Mouse (Mus musculus) lung, postnatal 14 days (tissue): ENCODE data around the gene Serpinb9.
"Not testable (repeated sequence)": the region's sequence is repeated elsewhere in the genome, so short reads cannot be mapped to it uniquely, and the experiment has no call there.

Experiments
- DNase-seq: peaks from one replicate; pipeline ENCODE4 v3.0.0; 2021

The Serpinb9 gene

DNA sequence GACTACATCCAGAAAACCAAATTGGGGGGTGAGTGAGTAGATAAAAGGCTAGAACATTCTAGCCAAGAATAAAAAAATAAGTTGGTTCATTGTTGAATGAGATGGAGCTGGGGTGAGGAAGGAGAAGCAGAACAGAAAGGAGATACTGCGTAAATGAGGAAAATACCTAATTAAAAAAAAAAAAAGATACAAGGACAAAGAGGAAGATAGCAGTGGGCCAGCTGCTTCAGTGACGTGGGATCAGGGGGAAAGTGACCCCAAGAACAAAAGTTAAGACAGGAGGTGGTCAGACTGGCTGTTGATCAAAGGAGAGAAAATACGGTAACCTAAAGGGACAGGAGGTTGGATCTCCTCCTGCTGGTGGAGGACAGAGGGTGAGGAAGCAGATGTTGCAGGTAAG is at the start of gene Serpinb9:
Gene Serpinb9 (plus strand): TSS at position 301 of the 400 bp plus-strand sequence.
- no peak for DNase-seq

DNA sequence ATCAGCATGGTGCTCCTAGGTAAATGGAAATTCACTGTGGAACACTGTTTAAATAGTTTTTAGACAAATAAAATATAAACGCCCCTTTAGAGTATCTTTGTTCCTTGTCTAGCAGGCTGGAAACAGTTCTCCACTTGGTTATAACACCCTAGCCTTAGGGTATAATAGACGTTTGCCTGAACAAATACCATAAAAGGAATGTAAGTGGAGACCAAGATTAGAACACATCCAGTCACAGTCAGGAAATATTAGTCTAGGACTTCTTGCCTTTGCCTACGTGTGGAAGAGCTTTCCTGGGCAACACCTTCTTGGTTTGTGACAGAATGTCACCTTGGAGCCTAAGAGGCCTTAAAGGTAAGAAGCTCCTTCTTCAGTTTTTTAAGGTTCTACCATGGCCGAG is 46.5 kb upstream of the Serpinb9 start:
- DNase-seq = no peak

DNA sequence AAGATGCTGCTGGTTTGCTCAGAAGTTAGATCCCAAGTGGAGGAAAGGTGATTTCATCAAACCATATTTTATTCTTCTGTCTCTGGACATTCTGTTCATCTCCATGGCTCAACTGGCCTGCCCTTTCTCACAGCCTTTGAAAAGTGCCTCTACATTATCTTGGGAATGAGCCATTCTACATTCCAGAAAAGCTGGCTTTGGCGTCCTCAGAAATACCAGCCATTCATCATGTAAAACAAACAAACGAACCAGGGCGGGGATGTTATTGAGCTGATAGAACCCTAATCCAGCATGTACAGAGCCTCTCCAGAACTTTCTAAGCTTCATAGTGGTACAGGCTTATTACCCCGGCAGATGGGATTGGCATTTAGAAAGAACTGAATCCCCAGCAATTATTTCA is 45.1 kb upstream of the Serpinb9 start:
- no peak for DNase-seq

DNA sequence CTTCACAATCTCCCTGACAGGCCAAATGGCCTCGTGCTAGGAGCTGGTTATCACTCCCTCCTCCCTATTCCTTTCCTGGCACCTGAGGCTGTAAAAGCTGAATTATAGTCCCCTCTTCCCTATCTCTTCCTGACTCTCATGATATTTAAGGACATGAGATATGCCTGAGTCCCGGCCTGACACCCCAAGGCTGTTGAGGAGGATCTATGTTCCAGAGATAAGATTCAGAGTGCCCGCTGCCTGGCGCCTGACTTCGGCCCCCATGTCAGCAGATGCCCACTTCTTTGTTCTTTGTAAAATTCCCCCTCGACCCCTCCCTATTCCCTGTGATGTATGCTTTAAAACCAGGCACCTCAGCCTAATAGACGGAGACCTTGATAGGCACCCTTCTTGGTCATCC is 44.5 kb upstream of the Serpinb9 start:
- not testable (repeated sequence) for DNase-seq

DNA sequence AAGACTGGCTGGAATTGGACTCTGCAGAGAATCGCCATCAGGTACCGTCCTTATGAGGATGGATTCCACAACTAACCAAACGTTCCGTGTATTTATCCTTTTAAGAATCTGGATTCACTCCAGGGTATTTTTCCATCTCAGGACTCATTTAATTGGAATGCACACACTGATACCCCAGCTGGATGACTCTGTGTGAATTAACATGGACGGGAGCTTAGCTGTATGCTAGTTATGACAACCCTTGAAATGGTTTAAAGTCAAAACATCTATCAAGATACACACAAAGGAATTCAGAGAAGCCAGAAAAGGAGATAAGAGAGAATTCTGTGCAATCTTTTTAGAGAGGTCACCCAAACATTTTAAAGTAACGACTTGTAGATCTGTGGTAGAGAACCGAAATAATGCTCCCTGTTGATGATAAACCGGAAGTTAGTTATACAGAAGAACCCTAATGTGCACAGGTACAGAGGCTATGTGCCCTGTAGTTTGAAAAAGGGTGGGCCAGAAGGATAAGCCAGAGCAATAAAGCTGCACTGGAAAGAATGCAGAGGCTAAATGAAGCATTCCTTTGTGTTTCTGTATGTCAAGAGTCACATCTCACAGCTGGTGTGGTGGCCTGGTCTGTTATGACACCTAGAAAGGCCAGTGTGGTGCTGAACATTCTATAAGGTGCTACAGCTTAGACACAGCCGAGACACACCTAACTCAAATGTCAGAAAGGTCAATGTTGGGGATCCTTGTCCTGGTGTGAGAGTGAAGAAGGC is 38.9 kb upstream of the Serpinb9 start:
- no peak for DNase-seq

DNA sequence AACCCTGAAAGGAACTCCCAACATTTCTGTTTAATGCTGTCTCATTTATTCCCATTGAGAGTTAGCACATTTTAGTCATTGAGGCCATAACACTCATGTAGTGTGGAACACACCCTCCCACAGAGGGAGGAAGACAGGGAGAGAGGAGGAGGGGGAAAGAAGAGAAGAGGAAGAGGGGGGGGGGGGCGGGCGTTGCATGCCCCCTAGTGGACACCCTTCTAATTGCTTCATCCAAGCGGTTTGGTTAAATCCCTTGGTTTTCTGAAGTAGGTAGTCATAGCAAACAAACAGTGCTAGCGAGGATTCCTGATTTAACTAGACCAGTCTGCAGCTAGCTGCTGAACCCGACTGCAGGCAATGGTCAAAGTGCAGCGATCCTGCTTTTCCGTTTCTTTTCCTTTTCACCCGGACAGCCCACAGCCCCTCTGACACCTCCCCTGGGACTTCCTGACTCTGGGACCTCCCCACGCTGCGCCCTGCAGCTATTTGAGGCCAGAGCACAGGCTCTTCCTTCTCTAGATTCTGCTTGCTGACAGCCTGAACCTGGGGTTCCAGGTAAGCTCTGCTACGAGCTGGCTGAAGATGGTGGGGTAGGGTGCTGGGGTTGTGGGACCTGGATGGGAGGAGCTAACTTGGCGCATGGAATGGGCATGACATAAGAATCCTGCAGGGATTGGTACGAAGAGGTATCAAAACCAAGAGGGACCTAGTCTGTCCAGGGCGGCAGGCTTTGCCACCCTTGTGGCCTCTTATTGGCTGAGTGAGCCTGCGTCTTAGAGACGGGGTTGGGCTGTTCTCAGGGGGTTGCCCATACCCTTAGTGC is 37.9 kb upstream of the Serpinb9 start, which contains the start of gene Serpinb6b:
Gene Serpinb6b (plus strand): TSS at position 221 of the 823 bp plus-strand sequence.
- peak; percentile 59 for DNase-seq

DNA sequence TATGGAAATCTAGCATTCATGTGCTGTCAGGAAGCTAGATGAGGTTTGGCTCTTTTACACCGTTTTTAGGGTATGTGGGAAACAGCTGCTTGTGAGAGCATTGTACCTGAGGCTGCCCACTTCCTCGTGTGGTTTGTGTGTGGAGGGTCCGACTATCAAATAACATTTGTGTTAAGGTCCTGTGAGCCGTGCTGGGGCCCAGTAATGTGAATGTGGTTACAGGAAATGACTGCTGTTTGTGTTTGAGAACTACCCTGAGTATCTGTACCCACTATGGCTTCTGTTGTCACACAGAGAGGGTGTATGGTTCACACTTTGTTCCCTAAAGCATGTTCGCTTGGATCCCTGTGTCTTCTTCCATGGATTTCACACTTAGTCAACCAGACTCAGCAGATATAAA is 36.9 kb upstream of the Serpinb9 start:
- DNase-seq = no peak

DNA sequence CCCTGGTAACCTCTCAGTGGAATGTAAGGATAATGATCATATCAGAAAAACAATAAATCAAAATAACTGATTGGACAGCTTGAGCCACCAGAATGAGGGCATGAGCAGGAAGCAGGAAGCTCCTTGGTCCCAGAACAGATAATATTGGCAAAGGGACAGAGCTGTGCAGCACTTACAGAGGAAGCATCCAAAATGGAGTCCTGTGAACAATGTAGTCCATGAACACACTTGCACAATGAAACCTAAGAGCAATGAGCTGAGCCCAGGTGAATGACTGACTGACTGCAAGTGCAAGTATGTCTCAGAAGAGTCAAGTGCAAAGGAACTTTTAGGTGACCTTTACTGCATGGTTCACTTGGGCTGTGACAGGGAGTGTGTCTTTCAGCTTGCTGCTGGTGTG is 35.8 kb upstream of the Serpinb9 start:
- DNase-seq = no peak

DNA sequence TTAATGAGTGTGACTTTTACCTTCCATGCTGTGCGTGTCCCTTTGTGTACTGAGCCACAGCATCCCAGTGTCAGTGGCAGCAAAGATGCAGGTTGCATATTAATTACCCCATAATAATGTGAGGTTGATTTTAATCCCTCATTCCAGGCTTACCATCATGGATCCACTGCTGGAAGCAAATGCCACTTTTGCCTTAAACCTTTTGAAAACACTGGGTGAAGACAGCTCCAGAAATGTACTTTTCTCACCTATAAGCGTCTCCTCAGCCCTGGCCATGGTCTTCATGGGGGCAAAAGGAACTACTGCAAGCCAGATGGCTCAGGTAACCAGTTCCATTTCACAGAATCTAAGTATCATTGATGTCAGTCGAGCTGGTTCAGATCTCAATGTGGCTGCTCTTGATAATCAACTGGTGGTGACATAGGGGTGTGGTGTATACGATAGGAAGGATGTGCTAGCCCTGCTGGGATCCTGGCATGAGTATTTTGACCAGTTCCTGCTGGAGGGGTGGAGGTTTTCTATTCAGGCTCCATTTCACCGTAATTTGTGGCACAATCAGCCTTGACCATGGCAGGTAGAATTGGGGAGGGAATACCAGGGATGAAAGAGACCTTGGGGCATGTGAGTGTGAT is 34.6 kb upstream of the Serpinb9 start:
- DNase-seq = no peak

DNA sequence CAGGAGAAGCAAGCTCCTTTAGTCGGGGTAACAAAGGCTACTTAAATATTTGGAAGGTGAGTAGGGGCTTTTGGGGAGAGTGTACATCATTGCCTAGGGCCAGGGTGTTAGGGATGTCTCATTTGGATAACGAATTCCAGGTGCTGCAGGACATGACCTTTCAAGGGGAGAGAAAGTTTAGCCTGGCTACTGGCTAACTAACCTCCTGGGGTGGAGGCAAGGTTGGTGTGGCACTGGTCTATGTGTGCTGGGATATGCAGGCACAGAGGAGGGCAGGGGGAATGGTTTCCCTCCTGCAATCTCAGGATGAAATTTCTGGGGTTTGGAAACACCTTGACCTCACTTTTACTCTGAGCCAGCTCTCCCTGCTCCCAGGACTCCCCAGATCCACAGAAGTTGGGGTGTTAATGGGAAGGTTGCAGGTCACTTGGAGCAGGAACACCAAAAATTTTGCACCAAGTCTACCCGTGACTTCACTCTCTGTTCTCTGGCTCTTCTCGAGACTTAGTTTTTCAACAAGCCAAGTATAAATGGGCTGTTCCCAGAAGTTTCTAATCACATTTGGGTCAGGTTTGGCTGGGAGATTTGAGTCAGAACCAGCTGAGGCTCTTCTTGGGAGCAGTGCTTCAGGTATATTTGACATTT is 33.9 kb upstream of the Serpinb9 start:
- DNase-seq = no peak

DNA sequence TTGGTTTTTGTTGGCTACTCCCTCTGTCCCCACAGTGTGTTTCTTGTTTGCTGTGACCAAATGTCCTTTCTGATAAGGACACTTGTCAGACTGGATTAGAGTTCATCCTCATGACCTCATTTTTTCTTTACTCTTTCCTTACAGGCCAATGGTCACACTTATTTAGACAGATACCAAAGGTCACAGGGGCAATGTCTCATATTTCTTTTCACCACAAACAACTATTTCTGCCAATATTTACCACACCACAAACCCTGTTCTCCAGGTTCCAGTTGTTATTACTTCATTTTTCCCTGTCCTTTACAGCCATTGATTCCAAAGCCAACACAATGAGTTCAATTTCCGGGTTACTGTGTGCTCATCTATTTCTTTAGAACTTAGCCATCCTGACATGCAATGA is 33.4 kb upstream of the Serpinb9 start:
- no peak for DNase-seq

DNA sequence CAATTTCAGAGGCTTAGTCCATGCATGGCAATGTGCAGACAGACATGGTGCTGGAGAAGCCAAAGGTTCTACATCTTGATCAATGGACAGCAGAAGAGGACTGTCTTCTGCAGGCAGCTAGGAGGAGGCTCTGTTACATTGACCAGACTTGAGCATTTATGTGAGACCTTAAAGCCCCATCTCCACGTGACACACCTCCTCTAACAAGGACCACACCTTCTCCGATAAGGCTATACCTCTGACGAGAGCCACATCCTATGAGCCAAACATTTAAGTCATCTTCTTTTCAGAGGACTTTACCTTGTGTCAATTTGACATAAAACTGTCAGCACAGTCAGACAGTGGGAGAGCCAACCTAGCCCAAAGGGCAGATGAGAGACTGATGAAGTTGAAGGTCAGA is 32.3 kb upstream of the Serpinb9 start:
- no peak for DNase-seq

DNA sequence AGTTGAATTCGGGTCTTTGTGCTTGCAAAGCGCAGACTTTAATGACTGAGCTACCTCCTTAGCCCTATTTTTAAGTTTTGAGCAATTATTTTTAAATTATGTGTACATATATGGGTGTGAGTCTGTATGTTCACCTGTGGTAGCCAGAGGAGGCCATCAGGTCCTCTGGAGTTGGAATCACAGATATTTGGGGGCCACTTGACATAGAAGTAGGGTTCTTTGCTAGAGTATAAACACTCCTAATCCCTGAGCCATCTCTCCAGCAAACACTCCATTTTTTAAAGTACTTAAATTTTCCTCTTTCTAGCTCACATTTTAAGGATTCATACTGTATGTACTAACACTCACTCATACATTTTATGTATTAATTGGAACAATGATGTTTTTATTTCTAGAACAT is 28.8 kb upstream of the Serpinb9 start:
- no peak for DNase-seq

DNA sequence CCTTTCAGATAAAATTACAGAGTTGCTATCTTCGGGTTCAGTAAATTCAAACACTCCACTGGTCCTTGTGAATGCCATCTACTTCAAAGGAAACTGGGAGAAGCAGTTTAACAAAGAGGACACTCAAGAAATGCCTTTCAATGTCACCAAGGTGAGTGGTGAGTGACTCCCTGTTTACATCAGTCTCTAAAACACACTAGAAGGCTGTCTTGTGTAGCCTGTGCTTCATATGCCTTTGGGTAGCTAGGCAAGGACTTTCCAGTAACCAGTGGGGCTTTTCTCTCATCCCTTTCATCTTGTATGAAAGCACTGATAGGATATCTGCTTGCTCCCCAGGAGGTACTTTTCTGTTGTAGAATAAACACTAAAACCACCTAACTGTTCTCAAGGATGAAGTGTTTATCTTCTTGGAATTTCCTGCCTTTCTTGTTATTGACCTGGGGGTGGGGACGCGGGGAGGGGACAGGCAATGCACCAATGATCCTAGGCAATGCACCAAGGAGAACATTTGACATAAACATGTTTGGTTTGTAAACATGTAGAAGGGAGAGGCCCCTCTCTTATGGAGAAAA is 28.1 kb upstream of the Serpinb9 start:
- DNase-seq = peak; percentile 30

DNA sequence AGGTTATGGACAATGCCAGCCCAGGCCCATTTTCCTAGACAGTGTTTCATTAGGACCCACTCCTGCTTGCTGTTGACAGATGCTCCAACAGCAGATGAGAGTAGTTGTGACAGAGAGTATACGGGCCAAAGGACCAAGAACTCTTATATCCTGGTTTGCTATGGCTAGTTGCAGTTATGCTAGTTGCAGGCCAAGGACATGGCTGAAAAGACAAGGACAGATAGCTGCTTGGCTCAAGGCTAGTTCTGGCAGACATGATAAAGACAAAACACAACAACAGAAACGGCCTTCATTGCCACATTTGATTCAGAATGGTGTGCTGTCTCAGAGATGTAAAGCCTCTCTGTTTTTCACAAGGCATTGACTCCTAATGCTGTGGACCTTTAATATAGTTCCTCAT is 27.3 kb upstream of the Serpinb9 start:
- DNase-seq = no peak

DNA sequence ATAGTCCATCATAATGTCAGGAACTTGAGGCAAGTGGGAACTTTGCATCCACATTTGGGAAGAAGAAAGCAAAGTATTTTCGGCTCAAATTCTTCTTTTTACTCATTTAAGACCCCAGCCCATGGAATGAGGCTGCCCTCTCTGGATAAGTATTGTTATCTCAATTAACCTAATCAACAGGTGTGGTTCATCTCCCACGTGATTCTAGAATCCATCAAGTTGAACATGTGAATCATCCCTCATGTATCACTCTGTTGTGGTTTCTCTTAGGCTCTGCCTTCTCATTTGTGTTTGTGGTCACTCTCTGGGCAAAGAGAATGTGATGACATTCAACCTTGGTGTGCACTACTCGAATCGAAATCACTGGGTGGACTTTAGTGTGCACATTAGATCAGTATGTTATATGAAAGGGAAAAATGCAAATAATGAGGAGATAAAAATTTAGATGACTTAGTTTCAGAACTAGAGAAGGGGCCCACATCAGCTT is 20.5 kb upstream of the Serpinb9 start:
- no peak for DNase-seq

DNA sequence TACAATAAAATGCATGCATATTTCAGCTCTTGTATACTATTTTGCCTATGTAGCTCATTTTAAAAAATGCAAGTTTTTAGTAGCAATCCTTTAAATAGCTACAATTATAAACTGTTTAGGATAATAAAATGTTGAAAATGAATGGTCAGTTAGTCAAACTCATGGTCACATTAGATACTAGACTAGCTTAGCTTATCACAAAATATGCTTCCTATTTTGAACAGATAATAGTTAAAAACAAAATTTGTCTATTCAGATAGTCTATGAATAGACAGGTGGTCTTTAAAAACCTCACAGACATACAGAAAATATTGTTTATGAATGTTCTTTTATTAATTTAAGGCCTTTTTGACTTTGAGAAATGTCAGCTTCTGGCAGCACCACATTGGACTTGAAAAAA is 16.8 kb upstream of the Serpinb9 start:
- DNase-seq = no peak

DNA sequence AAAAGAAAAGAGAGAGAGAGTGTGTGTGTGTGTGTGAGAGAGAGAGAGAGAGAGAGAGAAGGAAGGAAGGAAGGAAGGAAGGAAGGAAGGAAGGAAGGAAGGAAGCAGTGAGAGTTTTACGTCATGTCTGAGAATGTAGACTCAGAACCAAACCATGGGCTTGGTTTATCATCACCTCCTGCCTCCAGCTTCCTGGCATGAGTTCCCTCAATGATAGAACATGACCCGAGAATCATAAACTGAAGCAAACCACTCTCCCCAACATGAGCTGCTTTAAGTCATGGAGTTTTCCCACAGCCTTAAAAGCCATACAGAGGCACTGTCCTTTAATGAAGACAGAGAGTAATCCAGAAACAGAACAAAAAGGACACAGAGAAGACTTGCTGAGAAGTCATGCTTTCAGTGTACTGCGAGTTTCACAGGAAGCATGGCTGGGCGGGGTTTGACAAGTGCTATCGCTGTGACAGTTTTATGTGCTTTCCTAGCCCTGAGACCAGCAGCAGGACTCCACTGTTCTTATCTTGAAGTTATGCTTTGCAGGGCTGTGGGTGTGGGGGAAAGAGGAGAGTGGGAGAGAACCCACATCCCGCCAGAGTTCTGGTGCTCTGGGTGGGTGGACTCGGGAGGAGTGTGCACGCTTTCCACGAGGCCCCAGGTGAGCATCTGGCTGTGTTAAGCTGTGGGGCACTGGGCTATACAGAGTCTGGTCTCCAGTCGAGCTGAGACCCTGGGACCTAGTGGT is 9.7 kb upstream of the Serpinb9 start:
- no peak for DNase-seq

DNA sequence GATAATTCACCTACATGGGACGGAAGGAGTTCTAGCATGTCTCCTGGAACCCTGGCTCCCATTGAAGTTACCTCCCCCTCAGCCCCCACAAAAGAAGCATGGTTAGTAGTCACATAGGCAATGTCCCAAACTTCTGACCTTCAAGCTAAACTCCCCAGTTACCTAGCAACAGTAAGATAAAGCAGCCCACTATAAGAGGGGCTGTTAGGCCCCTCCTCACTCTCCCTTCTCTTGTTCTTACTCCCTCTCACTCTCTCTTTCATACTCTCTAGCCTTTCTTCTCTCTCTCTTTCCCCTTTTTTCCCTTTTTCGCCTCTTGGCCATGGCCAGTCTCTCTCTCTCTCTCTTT is 9.2 kb upstream of the Serpinb9 start:
- DNase-seq = no peak

DNA sequence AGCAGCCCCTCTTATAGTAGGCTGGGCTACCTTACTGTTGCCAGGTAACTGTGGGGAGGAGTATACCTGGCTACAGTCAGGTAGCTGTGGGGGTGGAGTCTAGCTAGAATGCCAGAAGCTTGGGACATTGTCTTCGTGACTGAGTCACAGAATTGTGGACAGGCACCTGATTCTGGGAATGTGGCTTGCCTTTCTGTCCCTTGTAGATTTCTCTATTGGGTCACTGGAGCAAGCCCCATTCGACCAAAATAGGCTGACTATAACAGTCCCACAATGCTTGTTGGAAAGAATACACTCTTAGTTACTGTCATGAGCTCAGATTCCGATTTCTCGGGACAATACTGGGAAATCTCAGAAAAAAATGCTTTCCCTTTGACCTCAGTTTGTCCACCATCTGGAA is 8.0 kb upstream of the Serpinb9 start:
- DNase-seq = no peak

DNA sequence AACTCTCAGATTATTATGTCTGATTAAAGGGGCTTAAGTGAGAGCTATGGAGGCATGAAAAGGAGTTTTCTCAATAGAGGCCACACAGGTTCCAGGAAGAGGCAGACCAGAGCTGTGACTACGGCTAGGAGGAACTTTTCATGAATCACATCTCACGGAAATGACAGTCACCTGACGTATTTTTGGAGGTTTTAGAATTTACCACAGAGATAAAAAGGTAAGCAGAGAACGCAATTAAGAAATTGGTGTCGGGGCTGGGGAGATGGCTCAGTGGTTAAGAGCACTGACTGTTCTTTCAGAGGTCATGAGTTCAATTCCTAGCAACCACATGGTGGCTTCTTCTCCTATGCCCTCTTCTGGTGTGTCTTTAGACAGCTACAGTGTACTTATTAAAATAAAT is 1.7 kb upstream of the Serpinb9 start:
- no peak for DNase-seq
